Mouse (Mus musculus) liver, adult 2 months (tissue): Measurements from ENCODE around the gene Nr1h3. TPM values are rescaled to one million over a fixed set of nuclear protein-coding genes. Genes with fewer than 3 reads are reported as not detected.
A peak's percentile ranks its signal among the peaks of the same experiment; 100 is the strongest.

Source experiments
- DNase-seq: peaks from one replicate; pipeline ENCODE4 v3.0.0-alpha.2; 2011; ENCODE audit warnings: low read depth, low spot score; ENCODE audit errors: extremely low read depth
- H3K27ac ChIP-seq: fragments of 200-500 bp; replicated peaks from 2 replicates; pipeline ENCODE4 v1.5.1; 2012; ENCODE audit warnings: low read depth, mild to moderate bottlenecking, control low read depth, inconsistent platforms, low read length; ENCODE audit not compliant: insufficient read depth
- H3K27me3 ChIP-seq: fragments of 200-500 bp; 2 replicates; pipeline ENCODE4 v1.6.1; 2012; ENCODE audit warnings: mild to moderate bottlenecking, moderate library complexity, low read length, inconsistent platforms; ENCODE audit not compliant: control insufficient read depth, insufficient read depth
- H3K36me3 ChIP-seq: fragments of 200-500 bp; 2 replicates; pipeline ENCODE4 v1.6.1; 2012; ENCODE audit warnings: low read length, inconsistent platforms; ENCODE audit not compliant: control insufficient read depth, insufficient read depth
- H3K4me1 ChIP-seq: fragments of 200-500 bp; 2 replicates; pipeline ENCODE4 v1.6.1; 2011; ENCODE audit warnings: low read length; ENCODE audit not compliant: control insufficient read depth, insufficient read depth
- H3K4me3 ChIP-seq: fragments of 200-500 bp; 2 replicates; pipeline ENCODE4 v1.5.1; 2011; ENCODE audit warnings: low read depth, mild to moderate bottlenecking, control low read depth, low read length, moderate library complexity; ENCODE audit not compliant: insufficient read depth
- H3K79me2 ChIP-seq: fragments of 200-500 bp; 2 replicates; pipeline ENCODE4 v1.6.1; 2012; ENCODE audit warnings: inconsistent platforms, mild to moderate bottlenecking, low read length, moderate library complexity; ENCODE audit not compliant: control insufficient read depth, insufficient read depth
- H3K9ac ChIP-seq: fragments of 200-500 bp; 2 replicates; pipeline ENCODE4 v1.6.1; 2012; ENCODE audit warnings: low read depth, mild to moderate bottlenecking, control low read depth, inconsistent platforms, low read length
- CTCF ChIP-seq: fragments of 200-500 bp; IDR thresholded peaks from 2 replicates; pipeline ENCODE4 v1.5.1; 2011; ENCODE audit warnings: low read depth, low read length, control low read depth
- POLR2A ChIP-seq: fragments of 200-500 bp; IDR thresholded peaks from 2 replicates; pipeline ENCODE4 v1.6.1; 2011; ENCODE audit warnings: low read length, control low read depth; ENCODE audit not compliant: insufficient read depth; ENCODE audit errors: extremely low read depth
- WGBS: fragments of 180-500 bp; shearing (Covaris S2); methylation state at CpG from one replicate; pipeline ENCODE4 v1.1.7; 2018; 5-methylcytosine and 5-hydroxymethylcytosine counted together
- polyA plus RNA-seq: library from polyadenylated mRNA; depleted of rRNA; stranded (reverse); fragments of >200 nt; gene quantifications from 2 replicates; pipeline ENCODE4 v1.2.3, GENCODE M21; 2012
- total RNA-seq: library from RNA; depleted of rRNA; stranded (reverse); fragments of >200 nt; gene quantifications from 2 replicates; pipeline ENCODE4 v1.2.3, GENCODE M21; 2014

The Nr1h3 gene
- total and polyA plus RNA-seq, 2 experiments = 146 to 198 TPM

DNA sequence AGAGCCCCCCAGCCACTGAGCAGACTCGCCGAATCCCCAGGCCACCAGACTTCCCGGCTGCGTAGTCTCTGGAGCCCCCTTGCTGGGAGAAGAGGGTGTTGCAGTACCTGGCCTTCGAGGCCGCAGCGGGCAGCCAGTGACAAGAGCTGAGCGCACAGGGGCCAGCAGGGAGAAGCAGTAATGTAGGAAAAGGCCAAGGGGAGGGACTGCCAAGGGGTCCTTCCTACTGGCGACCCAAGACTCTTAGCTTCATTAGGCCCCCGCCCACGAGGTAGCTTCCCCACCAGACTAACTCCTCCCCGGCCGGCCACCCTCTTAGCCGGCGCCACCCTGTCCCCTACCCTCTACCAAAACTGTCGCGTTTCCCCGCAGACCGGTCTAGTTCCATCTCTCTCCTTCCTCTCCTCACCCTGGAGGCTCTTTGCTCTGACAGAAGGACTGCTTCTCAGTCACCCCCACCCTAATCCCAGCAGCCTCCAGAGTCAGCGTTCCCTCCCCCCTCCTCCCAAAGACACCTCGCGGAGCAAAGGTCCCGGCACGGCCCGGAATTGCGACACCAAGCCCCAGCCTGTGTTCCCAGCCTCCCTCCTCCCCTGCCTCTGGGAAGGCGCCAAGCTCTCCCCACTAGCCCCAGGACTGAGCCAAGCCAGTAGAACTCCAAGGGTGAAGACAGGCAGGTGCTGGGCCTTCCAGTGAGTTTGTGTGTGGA, 7.9 kb downstream of the Nr1h3 start:
- Histone ChIP-seq H3K79me2 (no peaks in the 10 kb centered on the region; the same call in 1 of the 2 replicates), H3K27ac (peak overlapping the region; percentile 99), H3K36me3 (peaks cover 10% of the 10 kb centered on the region), H3K4me3 (peak overlapping the region; percentile 74), H3K4me1 (peaks cover 12% of the 10 kb centered on the region), H3K27me3 (no peaks in the 10 kb centered on the region), H3K9ac (peak overlapping the region; percentile 92)
- TF ChIP-seq POLR2A (peak; percentile 52; the same call in 1 of the 2 replicates), CTCF (peak; percentile 88)
- DNase-seq = peak; percentile 87
- 1% methylated on average over 27 of the region's 27 CpGs for WGBS

GRCm38 (mm10) chr2:91190501-91190900, 12.1 kb downstream of the Nr1h3 start:
- Histone ChIP-seq H3K79me2 (no peaks in the 10 kb centered on the region; the same call in 1 of the 2 replicates), H3K36me3 (peaks cover 27% of the 10 kb centered on the region), H3K4me3 (no peak overlapping the region), H3K4me1 (peaks cover 10% of the 10 kb centered on the region), H3K27me3 (no peaks in the 10 kb centered on the region), H3K27ac (no peak overlapping the region), H3K9ac (no peak overlapping the region)
- 88% methylated on average over 16 of the region's 16 CpGs for WGBS
- TF ChIP-seq CTCF (no peak), POLR2A (no peak)
- DNase-seq = no peak

GRCm38 (mm10) chr2:91187431-91187830, 15.2 kb downstream of the Nr1h3 start:
- no peak overlapping the region for H3K9ac ChIP-seq
- H3K27me3 ChIP-seq = no peaks in the 10 kb centered on the region
- no peaks in the 10 kb centered on the region; the same call in 1 of the 2 replicates for H3K4me1 ChIP-seq
- H3K36me3 ChIP-seq = peaks cover 30% of the 10 kb centered on the region
- H3K4me3 ChIP-seq = no peak overlapping the region
- DNase-seq = no peak
- TF ChIP-seq POLR2A = no peak
- no peak for TF ChIP-seq CTCF
- WGBS = 73% methylated on average over 4 of the region's 4 CpGs
- H3K79me2 ChIP-seq = no peaks in the 10 kb centered on the region
- no peak overlapping the region for H3K27ac ChIP-seq

DNA sequence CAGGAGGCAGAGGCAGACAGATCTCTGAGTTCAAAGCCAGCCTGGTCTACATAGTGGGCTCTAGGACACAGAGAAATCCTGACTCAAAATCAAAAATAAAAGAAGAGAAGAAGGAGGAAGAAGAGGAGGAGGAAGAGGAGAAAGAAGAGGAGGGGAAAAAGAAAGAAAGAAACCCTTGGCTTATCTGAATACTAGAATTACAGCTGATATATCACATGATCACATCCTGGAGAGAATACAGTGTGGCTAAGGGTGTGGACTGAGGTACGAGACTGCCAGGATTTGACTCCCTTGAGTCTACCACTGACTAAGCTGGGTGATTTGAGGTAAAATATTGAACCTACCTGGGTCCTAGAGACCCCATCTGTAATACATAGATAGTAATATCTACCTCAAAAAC, 16.4 kb downstream of the Nr1h3 start:
- H3K27ac ChIP-seq = no peak overlapping the region
- H3K79me2 ChIP-seq = no peaks in the 10 kb centered on the region
- no peak overlapping the region for H3K4me3 ChIP-seq
- no peak overlapping the region for H3K9ac ChIP-seq
- no peak for DNase-seq
- WGBS = 69% methylated on average over 1 of the region's 1 CpGs
- peaks cover 4% of the 10 kb centered on the region; the same call in 1 of the 2 replicates for H3K4me1 ChIP-seq
- H3K27me3 ChIP-seq = no peaks in the 10 kb centered on the region
- TF ChIP-seq POLR2A = no peak
- no peak for TF ChIP-seq CTCF
- peaks cover 22% of the 10 kb centered on the region for H3K36me3 ChIP-seq

- peak within 1 kb of the TSS; percentile 77 for H3K9ac ChIP-seq
- H3K4me3 ChIP-seq = peak within 1 kb of the TSS; percentile 67
- peak within 1 kb of the TSS; percentile 6; the same call in 1 of the 2 replicates for H3K27ac ChIP-seq
- no peak for TF ChIP-seq POLR2A
- TF ChIP-seq CTCF = no peak
- peak; percentile 40 for DNase-seq
- 75% methylated on average over 15 of the region's 15 CpGs for WGBS
- peaks cover 15% of the 10 kb centered on the region for H3K36me3 ChIP-seq
- no peaks in the 10 kb centered on the region for H3K27me3 ChIP-seq
- H3K79me2 ChIP-seq = no peaks in the 10 kb centered on the region
- H3K4me1 ChIP-seq = peaks cover 4% of the 10 kb centered on the region; the same call in 1 of the 2 replicates
Observed at GRCm38 (mm10) chr2:91183711-91184405, 18.8 kb downstream of the Nr1h3 start, which contains the start of gene Madd. Madd (minus strand) TSS chr2:91183837.

DNA sequence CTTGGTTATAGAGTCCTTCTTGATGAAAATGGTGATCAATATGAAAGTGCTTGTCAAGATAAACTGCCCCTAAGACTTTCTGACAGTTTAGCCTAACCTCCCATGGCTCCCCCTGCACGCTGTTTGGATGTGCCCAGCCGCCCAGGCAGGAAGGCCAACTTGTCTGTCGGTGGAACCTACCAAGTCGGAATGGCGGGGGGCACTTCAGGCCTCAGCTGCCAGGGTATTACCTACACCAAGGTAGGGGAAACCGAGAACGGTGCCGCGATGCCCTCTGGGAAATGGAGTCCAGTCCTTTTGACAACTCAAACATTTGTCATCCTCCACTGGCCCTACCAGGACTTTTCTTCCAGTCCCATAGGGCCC, 19.5 kb downstream of the Nr1h3 start:
- H3K79me2 ChIP-seq = no peaks in the 10 kb centered on the region
- 0% methylated on average over 9 of the region's 9 CpGs for WGBS
- H3K27me3 ChIP-seq = no peaks in the 10 kb centered on the region
- H3K4me3 ChIP-seq = peak overlapping the region; percentile 67
- 0 out of 2 replicates have a peak overlapping the region, but pooled peaks have one; percentile 6 for H3K27ac ChIP-seq
- peak; percentile 92 for DNase-seq
- H3K36me3 ChIP-seq = peaks cover 14% of the 10 kb centered on the region; the same call in 1 of the 2 replicates
- H3K4me1 ChIP-seq = peaks cover 4% of the 10 kb centered on the region; the same call in 1 of the 2 replicates
- H3K9ac ChIP-seq = peak overlapping the region; percentile 77
- TF ChIP-seq POLR2A (0 out of 2 replicates have a peak, but pooled peaks have one; percentile 0), CTCF (no peak)
